Mouse (Mus musculus) kidney, adult 2 months (tissue): Measurements from ENCODE around the gene Ccdc51.

Experiments used
- CTCF ChIP-seq: fragments of 200-500 bp; conservative IDR thresholded peaks from 2 replicates; pipeline ENCODE4 v1.5.1; 2011; ENCODE audit warnings: low read depth, mild to moderate bottlenecking, control low read depth, low read length, moderate library complexity, mixed read lengths; ENCODE audit not compliant: insufficient read depth, insufficient read length
- POLR2A ChIP-seq: fragments of 200-500 bp; IDR thresholded peaks from one replicate; pipeline ENCODE4 v1.6.1; 2011; ENCODE audit warnings: low read depth, low read length, control low read depth

DNA sequence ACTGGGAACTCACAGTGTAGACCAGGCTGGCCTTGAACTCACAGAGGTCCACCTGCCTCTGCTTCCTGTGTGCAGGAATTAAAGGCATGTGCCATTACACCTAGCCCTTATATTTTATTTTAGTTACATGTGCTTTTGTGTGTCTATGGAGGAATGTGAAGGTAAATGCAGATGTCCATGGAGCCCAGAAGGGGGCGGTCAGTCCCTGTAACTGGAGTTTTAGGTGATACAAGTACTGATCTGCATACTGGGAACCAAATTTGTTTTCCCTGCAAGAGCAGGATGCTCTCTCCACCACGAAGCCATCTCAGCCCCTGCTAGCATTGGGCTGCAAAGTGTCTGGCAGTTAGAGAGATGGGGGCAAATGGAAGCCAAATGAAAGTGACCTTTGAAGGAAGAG lies 2.6 kb downstream of the Ccdc51 start:
- TF ChIP-seq POLR2A (no peak), CTCF (peak; percentile 59)
